Mouse (Mus musculus) left cerebral cortex, adult 8-10 months (tissue): ENCODE data around the gene Atcay. TPM values are rescaled to one million over a fixed set of nuclear protein-coding genes. Genes with fewer than 3 reads are reported as not detected.

Experiments
- microRNA-seq, 2 experiments: library from miRNA; unstranded; fragments of <30 nt; microRNA quantifications; one replicate each; pipeline ENCODE4 v1.2.0; 2022
- total RNA-seq, 4 experiments: library from RNA; stranded (reverse); gene quantifications; 2 replicates each; pipeline ENCODE4 v1.2.4; 2022

The Atcay gene
- total RNA-seq, 4 experiments from 2014 or later: 165 to 189 (median 171) TPM

Small RNAs within 50 kb of the gene (microRNA-seq; reads per million reads assigned to microRNA genes)
- 24.9 to 40.0 reads per million in 2 experiments for gene Mir3057

Other genes with a start within 250 kb of the Atcay start
- gene Gng7, start 215.9 kb downstream of the Atcay start, total RNA-seq: 100 to 1,000 TPM; 204 to 252 (median 224) TPM
- gene Diras1, start 205.2 kb downstream of the Atcay start, total RNA-seq: 100 to 1,000 TPM; 115 to 131 (median 118) TPM
- 10 to 100 TPM; 53.9 to 58.9 (median 56.4) TPM for gene Slc39a3, start 193.4 kb downstream of the Atcay start, total RNA-seq
- 100 to 1,000 TPM; 165 to 176 (median 169) TPM for gene Sgta, start 170.7 kb downstream of the Atcay start, total RNA-seq
- 10 to 100 TPM; 37.2 to 47.4 (median 43.3) TPM for gene Thop1, start 160.8 kb downstream of the Atcay start, total RNA-seq
- gene Creb3l3, start 132.0 kb downstream of the Atcay start, total RNA-seq: under 1 TPM in 3 of 4 experiments, not detected in 1; 0.28 to 0.48 (median 0.37) TPM
- 100 to 1,000 TPM; 121 to 132 (median 126) TPM for gene Map2k2, start 124.9 kb downstream of the Atcay start, total RNA-seq
- 100 to 1,000 TPM; 106 to 115 (median 112) TPM for gene Zbtb7a, start 95.6 kb downstream of the Atcay start, total RNA-seq
- 10 to 100 TPM; 22.0 to 30.4 (median 27.9) TPM for gene Pias4, start 62.9 kb downstream of the Atcay start, total RNA-seq
- gene Eef2, start 54.2 kb downstream of the Atcay start, total RNA-seq: 100 to 1,000 TPM; 928 to 998 (median 954) TPM
- gene Dapk3, start 47.8 kb downstream of the Atcay start, total RNA-seq: 10 to 100 TPM; 65.1 to 70.9 (median 68.9) TPM
- not detected for gene 4930442H23Rik, start 47.0 kb downstream of the Atcay start, total RNA-seq
- under 1 TPM in 1 of 4 experiments, not detected in 3; 0.18 TPM for gene Nmrk2, start 28.8 kb downstream of the Atcay start, total RNA-seq
- 10 to 100 TPM; 58.4 to 65.1 (median 60.8) TPM for gene Zfr2, start 2.3 kb upstream of the Atcay start, total RNA-seq
- 100 to 1,000 TPM; 167 to 192 (median 183) TPM for gene Matk, start 22.1 kb upstream of the Atcay start, total RNA-seq
- gene Mrpl54, start 36.1 kb upstream of the Atcay start, total RNA-seq: 10 to 100 TPM; 39.8 to 51.5 (median 47.8) TPM
- gene Apba3, start 36.1 kb upstream of the Atcay start, total RNA-seq: 10 to 100 TPM; 24.3 to 38.6 (median 27.6) TPM
- gene Tjp3, start 60.7 kb upstream of the Atcay start, total RNA-seq: under 1 TPM in 3 of 4 experiments, not detected in 1; 0.23 to 1.00 (median 0.27) TPM
- 100 to 1,000 TPM; 355 to 367 (median 361) TPM for gene Pip5k1c, start 62.1 kb upstream of the Atcay start, total RNA-seq
- gene Cactin, start 90.3 kb upstream of the Atcay start, total RNA-seq: 10 to 100 TPM; 27.7 to 30.9 (median 29.2) TPM
- gene Tbxa2r, start 97.9 kb upstream of the Atcay start, total RNA-seq: 1 to 10 TPM in 2 of 4 experiments, under 1 TPM in 2; 0.63 to 1.3 (median 0.93) TPM
- gene Gipc3, start 112.4 kb upstream of the Atcay start, total RNA-seq: 1 to 10 TPM; 2.0 to 2.3 (median 2.2) TPM
- 10 to 100 TPM; 20.2 to 31.9 (median 27.2) TPM for gene Hmg20b, start 119.6 kb upstream of the Atcay start, total RNA-seq
- gene Mfsd12, start 126.7 kb upstream of the Atcay start, total RNA-seq: 10 to 100 TPM; 36.8 to 42.2 (median 37.9) TPM
- 1 to 10 TPM in 3 of 4 experiments, under 1 TPM in 1; 0.77 to 2.4 (median 1.2) TPM for gene 4930404N11Rik, start 135.0 kb upstream of the Atcay start, total RNA-seq
- 10 to 100 TPM; 66.8 to 73.4 (median 70.6) TPM for gene Fzr1, start 147.7 kb upstream of the Atcay start, total RNA-seq
- 10 to 100 TPM; 81.4 to 89.7 (median 85.5) TPM for gene Dohh, start 153.6 kb upstream of the Atcay start, total RNA-seq
- 1 to 10 TPM; 2.0 to 5.2 (median 4.0) TPM for gene Gm48551, start 153.6 kb upstream of the Atcay start, total RNA-seq
- gene Gm48552, start 158.2 kb upstream of the Atcay start, total RNA-seq: 1 to 10 TPM; 2.5 to 3.3 (median 2.6) TPM
- gene Smim24, start 162.2 kb upstream of the Atcay start, total RNA-seq: 1 to 10 TPM in 2 of 4 experiments, under 1 TPM in 2; 0.50 to 1.6 (median 0.84) TPM
- gene Nfic, start 224.8 kb upstream of the Atcay start, total RNA-seq: 10 to 100 TPM; 83.3 to 98.1 (median 85.4) TPM